Mouse (Mus musculus) neural tube, embryonic 15.5 days (tissue): Measurements from ENCODE around the gene Csf1. TPM values are rescaled to one million over a fixed set of nuclear protein-coding genes. Genes with fewer than 3 reads are reported as not detected.

Experiments used
- ATAC-seq: fragments of 200-750 bp; cut with Nextera tagmentation; 2 replicates; pipeline ENCODE4 v1.8.0; 2017; ENCODE audit warnings: mild to moderate bottlenecking, moderate TSS enrichment, moderate library complexity; ENCODE audit not compliant: low FRiP score
- H3K27ac ChIP-seq: fragments of 300-500 bp; sonication (generic); replicated peaks from 2 replicates; pipeline ENCODE4 v1.5.1; 2015; ENCODE audit warnings: mild to moderate bottlenecking, inconsistent platforms
- H3K27me3 ChIP-seq: fragments of 300-500 bp; sonication (generic); replicated peaks from 2 replicates; pipeline ENCODE4 v1.6.1; 2015; ENCODE audit warnings: inconsistent platforms
- H3K36me3 ChIP-seq: fragments of 300-500 bp; sonication (generic); 2 replicates; pipeline ENCODE4 v1.6.1; 2015; ENCODE audit warnings: inconsistent platforms
- H3K4me1 ChIP-seq: fragments of 300-500 bp; sonication (generic); 2 replicates; pipeline ENCODE4 v1.6.1; 2015; ENCODE audit warnings: inconsistent platforms
- H3K4me2 ChIP-seq: fragments of 300-500 bp; sonication (generic); 2 replicates; pipeline ENCODE4 v1.6.1; 2015; ENCODE audit warnings: inconsistent platforms, mild to moderate bottlenecking, moderate library complexity
- H3K4me3 ChIP-seq: fragments of 300-500 bp; sonication (generic); replicated peaks from 2 replicates; pipeline ENCODE4 v1.5.1; 2015; ENCODE audit warnings: mild to moderate bottlenecking, inconsistent platforms
- H3K9ac ChIP-seq: fragments of 300-500 bp; sonication (generic); replicated peaks from 2 replicates; pipeline ENCODE4 v1.6.1; 2015; ENCODE audit warnings: mild to moderate bottlenecking, inconsistent platforms
- H3K9me3 ChIP-seq: fragments of 300-500 bp; sonication (generic); replicated peaks from 2 replicates; pipeline ENCODE4 v1.6.1; 2016; ENCODE audit warnings: inconsistent platforms
- WGBS: fragments of 180-500 bp; shearing (Covaris S2); methylation state at CpG from one replicate; pipeline ENCODE4 v1.1.7; 2015; ENCODE audit warnings: mixed read lengths; 5-methylcytosine and 5-hydroxymethylcytosine counted together
- polyA plus RNA-seq: library from polyadenylated mRNA; unstranded; fragments of >200 nt; fragmentation: Nextera tagmentation; extraction: Ambion mirVana; gene quantifications from 2 replicates; pipeline ENCODE4 v1.2.1, GENCODE M21; 2015

Gene Csf1
- polyA plus RNA-seq, 1 experiment from 2014 or later = 7.8 TPM

DNA sequence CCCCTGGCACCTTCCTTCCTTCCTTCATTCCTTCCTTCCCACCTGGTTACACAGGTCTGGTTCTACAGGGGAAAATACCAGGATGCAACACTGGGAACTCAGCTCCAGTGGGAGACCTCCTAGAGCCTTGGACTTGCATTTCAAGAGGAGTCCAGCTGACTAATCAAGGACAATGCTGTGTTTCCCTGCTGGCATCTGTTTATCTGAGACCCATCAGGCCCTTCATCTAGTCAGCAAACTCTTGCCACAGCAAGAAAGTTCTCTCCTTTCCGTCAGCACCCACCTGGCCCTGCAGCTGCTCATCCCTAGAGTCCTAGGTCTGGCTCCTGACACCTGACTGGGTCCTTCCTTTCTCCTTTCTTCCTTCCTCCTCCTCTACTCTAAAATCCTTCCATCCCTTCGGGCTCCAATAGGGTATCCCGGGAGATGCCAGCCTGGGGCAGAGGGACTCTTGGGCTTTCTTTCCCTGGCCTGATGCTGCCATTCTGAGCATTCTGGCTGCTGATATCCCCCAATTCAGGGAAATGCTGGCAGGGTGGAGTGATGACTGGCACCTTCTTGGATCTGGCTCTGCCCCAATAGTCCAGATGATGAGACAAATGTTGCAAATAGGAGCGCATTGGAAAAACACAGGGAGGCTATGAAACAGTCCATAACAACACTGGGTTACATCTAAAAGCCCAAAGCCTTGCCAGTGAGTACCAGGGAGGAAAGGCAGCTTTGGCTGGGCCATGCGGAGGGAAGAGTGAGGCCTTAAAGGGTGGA is 2.7 kb downstream of the Csf1 start:
- ATAC-seq = no peak
- WGBS = 81% methylated on average over 5 of the region's 5 CpGs
- no peak overlapping the region for H3K4me3 ChIP-seq
- no peaks in the 10 kb centered on the region for H3K27me3 ChIP-seq
- H3K27ac ChIP-seq = no peak overlapping the region
- H3K9ac ChIP-seq = no peak overlapping the region
- peak overlapping the region; percentile 97 for H3K4me2 ChIP-seq
- H3K4me1 ChIP-seq = peaks cover 44% of the 10 kb centered on the region
- no peaks in the 10 kb centered on the region for H3K9me3 ChIP-seq
- peaks cover 5% of the 10 kb centered on the region; the same call in 1 of the 2 replicates for H3K36me3 ChIP-seq

DNA sequence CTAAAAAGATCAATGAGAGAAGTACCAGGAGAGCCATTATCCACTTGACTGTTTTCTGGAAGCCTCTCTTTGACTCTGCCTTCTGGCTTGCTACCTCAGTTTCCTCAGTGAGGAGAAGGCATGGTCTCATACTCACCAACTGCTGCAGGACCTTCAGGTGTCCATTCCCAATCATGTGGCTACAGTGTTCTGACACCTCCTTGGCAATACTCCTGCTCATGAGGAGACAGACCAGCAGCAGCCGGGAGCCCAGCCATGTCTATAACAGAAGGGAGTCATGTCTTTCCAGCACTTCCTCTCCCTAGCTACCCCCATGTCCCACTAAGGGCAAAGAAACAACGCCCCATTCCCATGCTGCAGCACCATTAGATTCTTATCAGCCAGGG is 3.8 kb downstream of the Csf1 start:
- WGBS = 83% methylated on average over 2 of the region's 2 CpGs
- ATAC-seq = no peak
- H3K9me3 ChIP-seq = no peaks in the 10 kb centered on the region

DNA sequence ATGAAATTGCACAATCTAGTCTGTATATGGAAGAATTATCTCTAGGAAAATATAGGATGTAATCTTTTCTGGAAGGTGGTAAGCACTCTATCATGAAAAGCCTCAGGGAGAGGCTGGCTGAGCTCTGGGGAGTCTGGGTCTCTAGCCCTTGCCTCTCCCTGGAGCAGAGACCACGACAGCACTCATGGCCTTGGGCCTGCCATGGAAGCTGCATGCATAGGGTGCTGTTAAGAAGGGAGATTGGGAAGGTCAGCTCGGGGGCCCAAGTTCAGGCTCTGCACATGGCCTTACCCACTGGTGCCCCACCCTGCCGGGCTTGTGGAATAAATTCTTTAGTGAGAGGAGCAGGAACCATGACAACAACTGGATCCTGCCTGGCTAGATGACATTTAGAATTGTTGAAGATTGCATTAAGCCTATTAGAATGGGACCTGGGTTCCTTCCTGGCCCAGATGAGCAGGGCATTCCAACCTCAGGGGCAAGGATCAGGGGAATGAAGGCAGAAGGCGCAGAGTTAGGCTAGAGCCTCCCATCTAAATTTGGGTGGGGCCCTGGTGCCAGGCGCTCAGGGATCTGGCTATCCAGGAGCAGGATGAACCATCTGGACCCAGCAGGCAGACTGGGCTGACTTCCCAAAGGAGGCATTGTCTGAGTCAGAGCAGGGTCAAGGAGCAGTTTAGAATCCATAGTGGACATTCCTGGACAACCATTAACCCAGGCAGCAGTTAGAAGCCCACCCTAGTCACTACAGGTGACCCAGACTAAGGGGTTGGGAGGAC is 4.4 kb downstream of the Csf1 start:
- Histone ChIP-seq H3K27me3 (no peaks in the 10 kb centered on the region), H3K36me3 (peaks cover 5% of the 10 kb centered on the region; the same call in 1 of the 2 replicates), H3K9ac (no peak overlapping the region), H3K4me2 (no peak overlapping the region), H3K4me1 (peaks cover 43% of the 10 kb centered on the region), H3K4me3 (no peak overlapping the region), H3K27ac (no peak overlapping the region), H3K9me3 (no peaks in the 10 kb centered on the region)
- no peak for ATAC-seq
- WGBS = 65% methylated on average over 5 of the region's 5 CpGs

More for the DNA sequence above, 3.8 kb downstream of the Csf1 start:
- H3K4me3 ChIP-seq = no peak overlapping the region
- H3K9ac ChIP-seq = no peak overlapping the region
- H3K4me2 ChIP-seq = no peak overlapping the region
- peaks cover 44% of the 10 kb centered on the region for H3K4me1 ChIP-seq
- no peaks in the 10 kb centered on the region for H3K27me3 ChIP-seq
- peaks cover 5% of the 10 kb centered on the region; the same call in 1 of the 2 replicates for H3K36me3 ChIP-seq
- no peak overlapping the region for H3K27ac ChIP-seq

DNA sequence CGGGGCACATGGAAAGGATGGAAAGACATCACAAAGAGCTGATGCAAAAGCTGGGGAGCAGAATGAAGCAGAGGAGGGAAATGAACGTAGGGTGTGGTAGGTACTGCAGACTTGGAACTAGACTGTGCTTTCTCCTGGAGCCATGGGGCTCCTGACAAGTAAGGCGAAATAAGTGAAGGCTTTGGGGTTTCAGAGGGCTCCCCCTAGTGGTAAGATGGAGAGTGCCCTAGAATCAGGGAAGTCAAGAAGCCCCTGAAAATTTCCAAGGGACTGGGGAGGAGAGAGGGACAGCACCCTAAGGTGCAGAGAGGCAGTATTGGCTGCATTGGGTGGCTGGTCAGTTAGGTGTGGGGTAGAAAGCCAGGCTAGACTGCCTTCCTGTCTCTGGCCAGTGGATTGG is 5.6 kb downstream of the Csf1 start:
- Histone ChIP-seq H3K9me3 (no peaks in the 10 kb centered on the region), H3K27ac (no peak overlapping the region), H3K4me3 (no peak overlapping the region), H3K27me3 (no peaks in the 10 kb centered on the region), H3K9ac (no peak overlapping the region), H3K4me2 (no peak overlapping the region), H3K36me3 (peaks cover 5% of the 10 kb centered on the region; the same call in 1 of the 2 replicates), H3K4me1 (peaks cover 31% of the 10 kb centered on the region)
- WGBS = 57% methylated on average over 3 of the region's 3 CpGs
- no peak for ATAC-seq

DNA sequence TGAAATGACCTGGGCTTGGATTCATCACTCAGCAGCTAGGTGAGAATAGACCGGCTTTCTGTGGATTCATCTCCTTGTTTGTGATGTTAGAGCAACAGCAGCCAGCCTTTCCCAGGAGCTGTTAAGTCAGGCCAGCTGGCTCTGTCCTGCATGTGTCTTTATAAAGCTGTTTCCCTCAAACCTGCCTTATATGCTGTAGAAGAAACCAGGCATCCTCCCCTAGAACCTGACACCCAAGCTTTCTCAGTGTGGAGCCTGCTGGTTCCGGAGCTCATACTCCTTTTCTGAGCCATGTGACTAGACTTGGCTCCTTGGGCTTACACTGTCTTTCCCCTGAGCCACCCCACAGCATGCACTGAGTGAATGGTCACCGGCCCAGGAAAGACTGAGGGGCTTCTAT is 8.7 kb downstream of the Csf1 start:
- no peak for ATAC-seq
- WGBS = 60% methylated on average over 3 of the region's 3 CpGs
- Histone ChIP-seq H3K9me3 (no peaks in the 10 kb centered on the region), H3K4me3 (no peak overlapping the region), H3K4me1 (peaks cover 8% of the 10 kb centered on the region; the same call in 1 of the 2 replicates), H3K27me3 (no peaks in the 10 kb centered on the region), H3K36me3 (peaks cover 9% of the 10 kb centered on the region; the same call in 1 of the 2 replicates), H3K4me2 (no peak overlapping the region), H3K27ac (no peak overlapping the region), H3K9ac (no peak overlapping the region)

DNA sequence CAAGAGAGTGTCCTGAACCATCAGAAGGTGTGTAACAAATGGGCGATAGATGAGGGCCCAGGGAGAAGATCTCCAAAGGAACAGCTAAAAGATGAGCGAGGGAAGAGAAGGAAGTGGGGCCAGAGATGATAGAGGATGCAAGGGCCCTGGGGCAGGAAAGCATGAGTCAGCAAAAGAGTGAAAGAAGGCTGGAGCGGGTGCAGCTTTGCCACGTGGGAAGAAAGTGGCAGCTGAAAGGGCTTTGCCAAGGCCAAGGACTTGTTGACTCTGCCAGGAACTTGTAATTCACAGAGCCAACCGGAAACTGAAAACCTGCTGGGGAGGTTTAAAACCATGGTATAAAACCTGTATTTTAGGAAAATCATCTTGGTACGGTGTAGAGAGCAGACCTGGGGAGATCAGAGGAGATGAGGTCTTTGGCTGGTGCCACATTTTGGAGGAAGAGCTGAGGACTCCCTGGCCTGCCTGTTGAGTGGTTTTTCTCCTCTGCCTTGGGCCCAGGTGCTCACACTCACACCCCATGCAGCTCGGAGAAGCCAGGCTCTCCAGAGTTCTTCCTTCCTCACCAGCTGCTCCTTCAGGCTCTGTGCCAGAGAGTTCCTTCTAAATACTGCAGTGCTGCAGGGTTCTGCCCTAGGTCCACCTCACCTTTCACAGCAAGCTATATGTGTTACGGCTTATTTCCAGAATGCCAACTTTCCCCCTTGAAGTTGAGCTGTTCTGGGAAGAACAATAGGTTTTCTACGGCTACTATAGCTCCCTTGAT is 9.3 kb downstream of the Csf1 start:
- Histone ChIP-seq H3K9ac (no peak overlapping the region), H3K4me1 (peaks cover 3% of the 10 kb centered on the region; the same call in 1 of the 2 replicates), H3K4me2 (no peak overlapping the region), H3K27ac (no peak overlapping the region), H3K4me3 (no peak overlapping the region), H3K36me3 (peaks cover 9% of the 10 kb centered on the region; the same call in 1 of the 2 replicates), H3K27me3 (no peaks in the 10 kb centered on the region), H3K9me3 (no peaks in the 10 kb centered on the region)
- 75% methylated on average over 9 of the region's 9 CpGs for WGBS
- ATAC-seq = no peak

DNA sequence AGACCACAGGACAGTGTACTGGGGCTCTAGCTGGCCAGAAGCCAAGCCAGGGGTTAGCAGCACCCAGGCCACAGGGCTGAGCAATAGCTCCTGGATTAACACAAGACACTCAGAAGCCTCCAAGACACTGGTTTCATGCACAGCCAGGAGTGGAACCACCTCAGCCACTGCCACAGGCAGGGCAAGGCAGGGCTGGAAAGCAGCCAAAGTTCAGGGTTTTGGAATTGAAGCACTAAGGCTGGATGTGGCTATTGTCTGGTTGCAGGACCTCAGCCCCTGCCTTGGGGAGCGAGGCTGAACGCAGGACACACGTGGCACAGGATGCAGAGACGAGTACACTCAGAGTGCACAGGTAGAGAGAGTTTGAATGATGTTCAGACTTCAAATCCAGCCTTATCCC is 10.8 kb downstream of the Csf1 start:
- Histone ChIP-seq H3K4me2 (no peak overlapping the region), H3K36me3 (peaks cover 9% of the 10 kb centered on the region; the same call in 1 of the 2 replicates), H3K4me3 (no peak overlapping the region), H3K9ac (no peak overlapping the region), H3K27me3 (no peaks in the 10 kb centered on the region), H3K4me1 (no peaks in the 10 kb centered on the region), H3K9me3 (no peaks in the 10 kb centered on the region), H3K27ac (no peak overlapping the region)
- WGBS = 75% methylated on average over 4 of the region's 4 CpGs
- ATAC-seq = no peak

DNA sequence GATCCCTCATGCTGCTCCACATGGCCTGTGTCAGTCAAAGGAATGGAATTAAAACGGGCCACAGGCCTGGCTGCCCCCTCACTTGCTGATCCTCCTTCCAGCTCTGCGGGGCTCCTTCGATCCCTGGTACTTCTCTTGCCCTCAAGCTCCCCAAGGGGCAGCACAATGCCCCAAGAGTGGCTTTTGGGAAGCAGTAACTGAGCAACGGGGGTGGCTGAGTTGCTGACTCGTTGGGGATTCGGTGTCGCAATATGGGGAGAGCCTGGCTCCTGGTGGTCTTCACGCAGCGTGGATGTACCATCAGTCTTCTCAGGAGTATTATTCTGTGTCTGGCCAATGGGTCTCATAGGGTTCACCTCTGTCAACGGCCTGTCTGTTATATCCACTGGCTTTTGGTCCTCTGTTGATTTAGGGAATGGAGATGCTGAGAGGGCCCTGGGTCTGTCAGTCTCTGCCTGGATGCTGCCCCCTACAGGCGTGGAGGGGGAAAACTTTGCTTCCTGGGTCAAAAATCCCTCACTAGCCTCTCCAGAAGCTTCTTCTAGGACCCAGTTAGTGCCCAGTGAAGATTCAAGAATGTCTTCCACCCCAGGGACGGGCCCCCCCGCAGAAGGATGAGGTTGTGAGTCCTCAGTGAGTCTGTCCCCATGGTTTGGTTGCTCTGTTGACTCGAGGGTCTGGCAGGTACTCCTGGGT is 11.9 kb downstream of the Csf1 start:
- no peaks in the 10 kb centered on the region for H3K9me3 ChIP-seq
- no peaks in the 10 kb centered on the region for H3K27me3 ChIP-seq
- WGBS = 88% methylated on average over 14 of the region's 14 CpGs
- H3K4me2 ChIP-seq = no peak overlapping the region
- H3K4me3 ChIP-seq = no peak overlapping the region
- no peak overlapping the region for H3K9ac ChIP-seq
- no peak for ATAC-seq
- no peak overlapping the region for H3K27ac ChIP-seq
- H3K36me3 ChIP-seq = peaks cover 8% of the 10 kb centered on the region; the same call in 1 of the 2 replicates
- no peaks in the 10 kb centered on the region for H3K4me1 ChIP-seq

DNA sequence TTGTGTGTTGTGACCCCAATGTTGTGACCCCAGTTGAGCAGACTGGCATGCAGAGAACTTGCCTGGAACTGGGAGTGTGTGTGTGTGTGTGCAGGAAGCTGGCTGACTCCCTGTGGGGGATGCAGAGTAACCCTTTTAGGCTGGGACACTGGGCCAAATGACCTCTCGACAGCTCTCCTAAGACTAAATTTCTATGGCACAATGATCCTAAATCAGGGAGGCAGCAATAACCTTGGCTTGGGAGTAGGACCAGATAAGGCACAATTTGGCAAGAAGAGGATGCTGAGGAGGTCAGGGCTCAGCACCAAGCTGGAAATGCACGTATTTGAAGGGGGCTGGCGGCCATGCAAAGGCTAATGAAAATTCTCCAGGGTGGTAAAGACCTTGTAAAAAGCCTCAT is 14.2 kb downstream of the Csf1 start:
- H3K4me1 ChIP-seq = peaks cover 12% of the 10 kb centered on the region
- no peak overlapping the region for H3K4me2 ChIP-seq
- peaks cover 4% of the 10 kb centered on the region; the same call in 1 of the 2 replicates for H3K36me3 ChIP-seq
- no peaks in the 10 kb centered on the region for H3K27me3 ChIP-seq
- no peak overlapping the region for H3K9ac ChIP-seq
- no peak overlapping the region for H3K27ac ChIP-seq
- no peaks in the 10 kb centered on the region for H3K9me3 ChIP-seq
- ATAC-seq = no peak
- H3K4me3 ChIP-seq = no peak overlapping the region
- WGBS = 64% methylated on average over 3 of the region's 3 CpGs

DNA sequence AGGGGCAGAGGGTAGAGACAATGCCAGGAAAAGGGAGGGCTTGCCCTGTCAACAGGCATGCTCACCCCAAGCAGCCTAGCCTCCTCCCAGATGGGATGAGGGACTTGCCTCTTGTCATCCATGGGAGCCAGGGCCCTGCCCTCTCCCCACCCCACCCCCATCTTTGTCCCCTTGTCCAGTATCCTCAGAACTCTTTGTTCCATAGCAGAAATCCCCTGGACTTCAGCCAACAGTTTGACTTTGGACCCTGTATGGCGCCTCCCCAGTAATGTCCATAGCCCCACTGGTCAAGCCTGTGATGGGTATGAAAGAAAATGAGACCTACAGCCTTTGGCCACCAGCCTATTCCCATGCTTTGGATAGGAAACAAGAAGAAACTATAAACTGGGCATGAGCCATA is 16.6 kb downstream of the Csf1 start:
- no peak for ATAC-seq
- no peaks in the 10 kb centered on the region for H3K9me3 ChIP-seq
- 93% methylated on average over 1 of the region's 1 CpGs for WGBS
- peaks cover 4% of the 10 kb centered on the region; the same call in 1 of the 2 replicates for H3K36me3 ChIP-seq
- no peaks in the 10 kb centered on the region for H3K27me3 ChIP-seq
- no peak overlapping the region for H3K27ac ChIP-seq
- H3K4me1 ChIP-seq = peaks cover 25% of the 10 kb centered on the region
- H3K4me3 ChIP-seq = no peak overlapping the region
- no peak overlapping the region for H3K4me2 ChIP-seq
- no peak overlapping the region for H3K9ac ChIP-seq

DNA sequence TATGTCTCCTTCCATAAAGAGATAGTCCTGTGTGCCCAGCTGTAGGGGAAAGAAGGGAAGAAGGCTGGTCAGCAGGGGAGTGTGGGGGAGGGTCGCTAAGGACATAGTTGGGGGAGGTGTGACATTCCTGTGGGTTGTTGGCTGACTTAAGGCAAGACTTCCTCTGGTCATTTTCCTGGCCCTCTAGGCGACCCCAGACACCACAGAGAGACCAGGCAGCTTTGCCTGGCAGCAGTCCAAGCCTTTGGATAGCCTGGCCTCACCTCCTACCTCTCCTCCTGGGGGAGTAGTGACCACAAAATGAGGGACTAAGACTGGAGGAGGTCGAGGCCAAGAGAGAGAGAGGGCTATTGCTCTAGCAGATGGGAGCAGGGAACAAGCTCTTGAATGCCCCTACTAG is 17.2 kb downstream of the Csf1 start:
- Histone ChIP-seq H3K36me3 (peaks cover 2% of the 10 kb centered on the region; the same call in 1 of the 2 replicates), H3K9ac (no peak overlapping the region), H3K4me3 (no peak overlapping the region), H3K4me1 (peaks cover 25% of the 10 kb centered on the region), H3K9me3 (no peaks in the 10 kb centered on the region), H3K27me3 (no peaks in the 10 kb centered on the region), H3K4me2 (no peak overlapping the region), H3K27ac (no peak overlapping the region)
- 41% methylated on average over 3 of the region's 3 CpGs for WGBS
- no peak for ATAC-seq
